Mouse (Mus musculus) hindbrain, embryonic 11.5 days (tissue): ENCODE results near the gene Plac9b. TPM values are rescaled to one million over a fixed set of nuclear protein-coding genes. Genes with fewer than 3 reads are reported as not detected.
A peak's percentile ranks its signal among the peaks of the same experiment; 100 is the strongest.
"Not testable (repeated sequence)": the region's sequence is repeated elsewhere in the genome, so short reads cannot be mapped to it uniquely, and the experiment has no call there.

Experiments
- ATAC-seq: fragments of 200-750 bp; cut with Nextera tagmentation; 2 replicates; pipeline ENCODE4 v1.8.0; 2017; ENCODE audit warnings: mild to moderate bottlenecking, moderate TSS enrichment, moderate library complexity; ENCODE audit not compliant: low FRiP score
- DNase-seq: peaks from one replicate; pipeline ENCODE4 v3.0.0-alpha.2; 2015; ENCODE audit warnings: low spot score
- H3K27ac ChIP-seq: fragments of 300-500 bp; sonication (generic); 2 replicates; pipeline ENCODE4 v1.5.1; 2014; ENCODE audit warnings: mild to moderate bottlenecking, low read depth, low read length
- H3K27me3 ChIP-seq: fragments of 300-500 bp; sonication (generic); 2 replicates; pipeline ENCODE4 v1.6.1; 2014; ENCODE audit warnings: mild to moderate bottlenecking, low read length, moderate library complexity, mixed read lengths; ENCODE audit not compliant: control insufficient read depth, insufficient read depth
- H3K36me3 ChIP-seq: fragments of 300-500 bp; sonication (generic); 2 replicates; pipeline ENCODE4 v1.6.1; 2014; ENCODE audit warnings: mild to moderate bottlenecking, low read length, moderate library complexity, mixed read lengths; ENCODE audit not compliant: control insufficient read depth, insufficient read depth
- H3K4me1 ChIP-seq: fragments of 300-500 bp; sonication (generic); replicated peaks from 2 replicates; pipeline ENCODE4 v1.6.1; 2014; ENCODE audit warnings: low read length, mixed read lengths; ENCODE audit not compliant: control insufficient read depth, insufficient read depth
- H3K4me2 ChIP-seq: fragments of 300-500 bp; sonication (generic); replicated peaks from 2 replicates; pipeline ENCODE4 v1.6.1; 2014; ENCODE audit warnings: mild to moderate bottlenecking, low read depth, low read length
- H3K4me3 ChIP-seq: fragments of 300-500 bp; sonication (generic); 2 replicates; pipeline ENCODE4 v1.5.1; 2014; ENCODE audit warnings: low read depth, low read length
- H3K9ac ChIP-seq: fragments of 300-500 bp; sonication (generic); 2 replicates; pipeline ENCODE4 v1.6.1; 2014; ENCODE audit warnings: low read depth, low read length
- H3K9me3 ChIP-seq: fragments of 300-500 bp; sonication (generic); 2 replicates; pipeline ENCODE4 v1.6.1; 2016; ENCODE audit warnings: low read length; ENCODE audit not compliant: control insufficient read depth
- WGBS: fragments of 180-500 bp; shearing (Covaris S2); extraction: QIAGEN DNeasy Blood & Tissue Kit; methylation state at CpG from one replicate; pipeline ENCODE4 v1.1.7; 2014; 5-methylcytosine and 5-hydroxymethylcytosine counted together
- polyA plus RNA-seq: library from polyadenylated mRNA; unstranded; fragments of >200 nt; fragmentation: Nextera tagmentation; extraction: Ambion mirVana; gene quantifications from 2 replicates; pipeline ENCODE4 v1.2.1, GENCODE M21; 2014

The Plac9b gene
- polyA plus RNA-seq, result 1.7 and 3.5 TPM in 2 replicates

DNA sequence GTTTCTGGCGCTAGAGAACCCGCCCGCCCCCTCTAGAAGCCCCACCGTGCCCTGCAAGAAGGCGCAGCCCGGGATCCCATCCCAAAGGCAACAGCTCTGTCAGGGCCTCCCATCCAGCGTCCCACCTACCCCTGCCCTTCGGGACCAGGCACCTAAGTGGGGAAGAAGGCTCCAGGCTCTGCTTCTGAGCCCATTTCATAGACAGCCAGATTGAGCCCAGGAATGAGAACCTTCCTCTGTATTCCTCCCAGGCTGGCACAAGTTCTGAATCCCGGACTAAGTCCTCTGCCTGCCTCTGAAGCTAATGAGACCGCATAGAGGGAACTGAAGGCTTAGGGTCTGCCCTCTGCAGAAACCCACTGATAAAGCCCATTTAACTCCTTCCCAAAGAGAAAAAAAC is at the start of gene Plac9b:
TSS of gene Plac9b (minus strand) at position 101 of the 400 bp plus-strand sequence.
- not testable (repeated sequence) for ATAC-seq, H3K36me3 ChIP-seq, H3K4me3 ChIP-seq, DNase-seq, H3K4me2 ChIP-seq, H3K4me1 ChIP-seq, H3K27ac ChIP-seq, H3K27me3 ChIP-seq, H3K9ac ChIP-seq, H3K9me3 ChIP-seq
- no CpG with 5 or more reads among the region's 10 CpGs for WGBS

DNA sequence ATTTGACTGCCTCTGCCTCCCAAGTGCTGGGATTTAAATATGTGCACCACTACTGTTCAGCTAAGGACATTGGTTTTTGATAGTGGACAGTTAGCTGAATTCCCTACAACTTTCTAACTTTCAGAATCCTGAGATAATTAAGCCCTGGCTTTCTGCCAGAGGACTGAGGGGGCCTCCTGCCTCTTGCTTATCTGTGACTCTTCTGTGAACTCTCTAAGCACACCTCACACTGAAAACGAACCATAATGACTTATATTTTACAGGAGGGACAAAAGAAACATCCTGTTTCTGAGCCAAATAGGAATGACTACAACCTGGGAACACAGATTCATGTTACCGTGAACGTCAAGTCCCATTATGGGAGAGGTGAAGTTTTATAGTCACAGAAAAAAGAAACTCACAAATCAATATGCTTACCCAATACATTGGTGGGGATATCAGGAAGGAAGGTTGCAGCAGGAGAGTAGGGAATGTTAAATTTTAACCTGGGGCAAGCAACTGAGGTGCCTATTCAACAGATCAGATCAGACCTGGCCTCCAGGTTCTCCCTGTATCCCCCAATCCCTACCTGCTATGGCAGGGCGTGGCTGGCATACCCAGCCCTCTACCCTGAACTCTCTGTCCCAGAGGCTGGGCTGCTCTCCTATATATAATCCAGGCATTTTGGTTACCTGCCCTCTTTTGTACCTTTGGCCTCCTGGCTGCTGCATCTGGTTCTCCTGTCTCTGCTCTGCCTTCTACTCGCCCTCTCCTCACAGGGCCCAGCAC is 34.1 kb upstream of the Plac9b start:
- not testable (repeated sequence) for H3K9me3 ChIP-seq, H3K4me3 ChIP-seq, H3K27ac ChIP-seq, DNase-seq, ATAC-seq, H3K4me1 ChIP-seq, H3K36me3 ChIP-seq, H3K27me3 ChIP-seq, H3K9ac ChIP-seq, H3K4me2 ChIP-seq
- no CpG with 5 or more reads among the region's 5 CpGs for WGBS

DNA sequence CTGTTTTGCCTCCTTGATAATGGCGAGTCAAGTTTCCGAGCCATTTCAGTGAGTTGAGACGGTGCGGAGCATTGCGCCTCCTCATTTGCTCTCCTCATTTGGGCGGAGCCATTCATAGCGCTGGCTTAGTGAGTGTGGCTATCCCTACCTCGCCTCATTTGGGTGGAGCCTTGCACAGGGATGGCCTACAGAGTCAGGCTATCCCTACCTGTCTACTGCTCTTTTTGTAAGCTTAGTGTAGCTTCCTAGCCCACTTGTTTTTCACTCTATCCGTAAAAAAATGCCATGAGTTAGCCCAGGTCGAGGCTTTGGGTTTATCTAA is 24.6 kb upstream of the Plac9b start, which contains the start of gene Tmem254b:
TSS of gene Tmem254b (minus strand) at position 116 of the 322 bp plus-strand sequence.
- ATAC-seq, result peak; percentile 54; the same call in 1 of the 2 replicates
- no CpG with 5 or more reads among the region's 10 CpGs for WGBS

DNA sequence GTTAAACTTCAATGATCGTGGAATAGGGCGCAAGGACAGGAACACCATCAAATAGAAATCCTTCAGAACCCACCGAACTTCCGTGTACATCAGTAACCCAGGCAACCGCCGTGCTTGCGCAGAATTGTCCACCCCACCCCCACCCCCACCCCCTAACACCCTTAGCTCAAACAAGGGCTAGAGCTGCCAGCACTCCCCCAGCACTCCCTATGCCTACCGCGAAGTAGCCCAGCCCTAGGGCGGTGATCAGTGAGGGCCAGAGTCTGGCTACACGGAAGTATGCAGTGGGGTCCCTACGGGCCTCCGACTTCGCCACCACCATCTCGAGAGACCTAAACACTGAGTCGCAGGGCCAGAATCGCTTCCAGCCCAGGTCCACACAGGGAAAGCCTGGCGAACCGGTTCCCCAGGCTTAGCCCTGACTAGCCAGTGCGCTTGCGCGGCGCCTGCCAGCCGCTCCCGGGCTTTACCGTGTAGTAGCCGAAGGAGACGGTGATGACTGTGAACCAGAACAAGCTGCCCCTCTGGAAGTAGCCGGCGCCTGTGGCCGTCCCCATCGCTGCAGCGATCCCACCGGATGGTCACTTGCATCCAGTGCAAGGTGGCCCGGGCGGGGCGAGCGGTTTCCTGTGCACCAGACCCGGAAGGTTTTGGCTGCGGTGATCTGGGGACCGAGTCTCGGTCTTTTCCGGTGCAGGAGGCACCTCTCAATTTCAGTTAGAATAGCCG is 24.1 kb upstream of the Plac9b start:
- peak; percentile 66; the same call in 1 of the 2 replicates for ATAC-seq
- not testable (repeated sequence) for DNase-seq

More for the DNA sequence above, 24.6 kb upstream of the Plac9b start, which contains the start of gene Tmem254b:
- H3K9ac ChIP-seq, H3K36me3 ChIP-seq, H3K4me2 ChIP-seq, H3K27ac ChIP-seq, H3K9me3 ChIP-seq, DNase-seq, H3K4me1 ChIP-seq, H3K4me3 ChIP-seq, H3K27me3 ChIP-seq: not testable (repeated sequence)

DNA sequence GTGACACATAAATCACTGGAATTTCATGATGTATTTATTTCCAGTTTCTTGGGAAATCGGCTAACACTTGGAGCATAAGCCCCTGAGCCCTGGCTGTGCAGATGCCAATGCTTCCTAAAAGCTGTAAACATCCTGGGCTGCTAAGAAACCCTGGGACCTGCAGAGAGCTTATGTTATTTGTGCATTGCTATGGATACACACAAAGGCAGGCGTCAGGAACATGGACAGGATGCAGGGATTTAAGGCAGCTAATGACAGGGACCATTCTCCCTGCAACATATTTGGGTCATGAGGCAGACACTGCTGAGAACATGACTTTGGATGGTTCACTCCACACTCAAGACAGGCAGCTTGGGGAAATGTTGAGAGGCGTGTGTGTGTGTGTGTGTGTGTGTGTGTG is 15.6 kb upstream of the Plac9b start:
- not testable (repeated sequence) for H3K27ac ChIP-seq, H3K4me1 ChIP-seq, H3K9me3 ChIP-seq, ATAC-seq, H3K4me2 ChIP-seq, H3K4me3 ChIP-seq, H3K27me3 ChIP-seq, DNase-seq, H3K9ac ChIP-seq, H3K36me3 ChIP-seq
- no CpG with 5 or more reads among the region's 3 CpGs for WGBS

More for the DNA sequence above, 24.1 kb upstream of the Plac9b start:
- not testable (repeated sequence) for H3K9me3 ChIP-seq, H3K4me3 ChIP-seq, H3K4me1 ChIP-seq, H3K27me3 ChIP-seq, H3K36me3 ChIP-seq, H3K4me2 ChIP-seq, H3K27ac ChIP-seq, H3K9ac ChIP-seq
- no CpG with 5 or more reads among the region's 44 CpGs for WGBS

DNA sequence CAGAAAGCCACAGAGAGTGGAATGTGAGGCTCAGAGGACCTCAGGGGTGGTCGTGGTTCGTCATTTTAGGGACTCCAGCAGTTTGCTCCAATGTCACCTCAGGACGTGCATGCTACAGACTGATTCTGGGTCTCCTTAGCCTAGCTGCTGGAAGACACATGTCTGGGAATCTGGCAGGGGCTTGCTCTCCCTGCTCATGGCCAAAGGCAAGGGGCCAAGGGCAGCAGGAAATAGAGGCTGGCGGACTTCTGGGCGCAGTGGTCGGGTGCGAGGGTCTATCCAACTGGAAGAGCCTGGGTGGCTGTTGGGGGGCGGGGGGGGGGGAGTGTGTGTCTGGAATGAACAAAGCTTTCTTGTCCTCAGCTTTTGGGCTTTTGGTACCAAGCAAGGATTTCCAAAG is 6.1 kb upstream of the Plac9b start:
- H3K9me3 ChIP-seq, H3K27me3 ChIP-seq, H3K4me3 ChIP-seq, ATAC-seq, H3K4me1 ChIP-seq, H3K9ac ChIP-seq, H3K4me2 ChIP-seq, DNase-seq, H3K36me3 ChIP-seq, H3K27ac ChIP-seq: not testable (repeated sequence)
- WGBS, result no CpG with 5 or more reads among the region's 8 CpGs

DNA sequence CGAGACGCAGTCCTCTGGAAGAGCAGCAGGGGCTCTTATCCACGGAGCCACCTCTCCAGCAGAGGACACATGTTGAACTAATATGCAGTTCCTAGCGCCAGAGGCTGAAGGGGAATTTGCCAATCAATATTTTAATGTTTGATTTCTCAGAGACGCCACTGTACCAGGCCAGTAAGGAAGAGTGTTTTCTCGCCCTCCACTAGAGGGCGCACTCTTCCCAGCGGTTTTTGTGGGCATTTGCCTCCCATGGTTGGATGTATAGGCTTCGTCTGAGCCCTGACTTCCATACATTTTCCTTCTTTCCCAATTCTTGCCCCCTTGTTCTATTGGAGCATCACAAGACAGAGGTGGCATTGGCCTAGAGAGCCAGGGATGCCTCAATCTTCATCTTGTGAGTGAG is 4.4 kb upstream of the Plac9b start:
- H3K4me3 ChIP-seq, result not testable (repeated sequence)

DNA sequence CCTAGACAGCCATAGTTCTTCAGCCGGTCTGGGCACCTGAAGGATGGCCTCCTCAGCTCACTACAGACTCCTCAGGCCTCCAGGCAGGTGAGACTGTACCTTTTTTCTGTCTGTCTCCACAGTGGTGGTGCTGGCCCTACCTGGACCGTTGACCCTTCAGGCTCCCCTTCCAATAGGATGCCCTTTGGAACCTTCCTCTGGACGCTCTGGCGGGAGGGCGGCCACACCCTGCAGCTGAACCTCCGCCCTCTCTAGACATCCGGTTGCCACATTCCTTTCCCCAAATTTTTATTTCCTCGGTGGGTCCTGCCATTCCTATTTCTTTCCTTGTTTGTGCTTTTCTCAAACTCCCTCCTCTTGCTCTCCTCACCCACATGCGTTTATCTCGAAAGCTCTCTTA is 620 bp downstream of the Plac9b start:
- no CpG with 5 or more reads among the region's 10 CpGs for WGBS
- H3K36me3 ChIP-seq, H3K4me2 ChIP-seq, H3K27me3 ChIP-seq, DNase-seq, H3K9me3 ChIP-seq, H3K4me1 ChIP-seq, H3K27ac ChIP-seq, ATAC-seq, H3K4me3 ChIP-seq, H3K9ac ChIP-seq: not testable (repeated sequence)

More for the DNA sequence above, 4.4 kb upstream of the Plac9b start:
- no CpG with 5 or more reads among the region's 9 CpGs for WGBS
- H3K4me1 ChIP-seq, H3K27ac ChIP-seq, ATAC-seq, H3K36me3 ChIP-seq, H3K9ac ChIP-seq, H3K4me2 ChIP-seq, DNase-seq, H3K9me3 ChIP-seq, H3K27me3 ChIP-seq: not testable (repeated sequence)
